Mouse (Mus musculus) myocyte (in vitro differentiated cells): ENCODE data around the gene Efna3.

Source experiments
- MAX ChIP-seq: IDR thresholded peaks from one replicate; pipeline ENCODE4 v1.6.1; 2011; ENCODE audit warnings: low read depth, mild to moderate bottlenecking, control low read depth
- POLR2A ChIP-seq: IDR thresholded peaks from one replicate; pipeline ENCODE4 v1.6.1; 2011; ENCODE audit warnings: low read depth, mild to moderate bottlenecking, control low read depth, moderate library complexity; ENCODE audit not compliant: insufficient read length
- REST ChIP-seq: IDR thresholded peaks from one replicate; pipeline ENCODE4 v1.6.1; 2011; ENCODE audit warnings: mild to moderate bottlenecking, control low read depth, moderate library complexity; ENCODE audit not compliant: insufficient read depth, insufficient read length
- SRF ChIP-seq: IDR thresholded peaks from one replicate; pipeline ENCODE4 v1.6.1; 2011; ENCODE audit warnings: low read depth; ENCODE audit not compliant: control insufficient read depth, insufficient read length

- TF ChIP-seq MAX = no peak
- no peak for TF ChIP-seq SRF
- TF ChIP-seq POLR2A = no peak
- TF ChIP-seq REST = no peak
Observed at GRCm38 (mm10) chr3:89331561-89331960, 8.8 kb upstream of the Efna3 start.
